Mouse (Mus musculus) inflammation-experienced regulatory T-cells (primary cell): ENCODE results near the gene Sptbn4. TPM values are rescaled to one million over a fixed set of nuclear protein-coding genes. Genes with fewer than 3 reads are reported as not detected.

Experiments used
- polyA plus RNA-seq, 2 experiments: library from polyadenylated mRNA; unstranded; fragments of 100-300 nt; shearing (Covaris generic); gene quantifications; one replicate each; pipeline ENCODE4 v1.2.1; 2017

Gene Sptbn4
- 1 to 10 TPM in 1 of 2 experiments, under 1 TPM in 1; 0.43 to 1.0 TPM for polyA plus RNA-seq

DNA sequence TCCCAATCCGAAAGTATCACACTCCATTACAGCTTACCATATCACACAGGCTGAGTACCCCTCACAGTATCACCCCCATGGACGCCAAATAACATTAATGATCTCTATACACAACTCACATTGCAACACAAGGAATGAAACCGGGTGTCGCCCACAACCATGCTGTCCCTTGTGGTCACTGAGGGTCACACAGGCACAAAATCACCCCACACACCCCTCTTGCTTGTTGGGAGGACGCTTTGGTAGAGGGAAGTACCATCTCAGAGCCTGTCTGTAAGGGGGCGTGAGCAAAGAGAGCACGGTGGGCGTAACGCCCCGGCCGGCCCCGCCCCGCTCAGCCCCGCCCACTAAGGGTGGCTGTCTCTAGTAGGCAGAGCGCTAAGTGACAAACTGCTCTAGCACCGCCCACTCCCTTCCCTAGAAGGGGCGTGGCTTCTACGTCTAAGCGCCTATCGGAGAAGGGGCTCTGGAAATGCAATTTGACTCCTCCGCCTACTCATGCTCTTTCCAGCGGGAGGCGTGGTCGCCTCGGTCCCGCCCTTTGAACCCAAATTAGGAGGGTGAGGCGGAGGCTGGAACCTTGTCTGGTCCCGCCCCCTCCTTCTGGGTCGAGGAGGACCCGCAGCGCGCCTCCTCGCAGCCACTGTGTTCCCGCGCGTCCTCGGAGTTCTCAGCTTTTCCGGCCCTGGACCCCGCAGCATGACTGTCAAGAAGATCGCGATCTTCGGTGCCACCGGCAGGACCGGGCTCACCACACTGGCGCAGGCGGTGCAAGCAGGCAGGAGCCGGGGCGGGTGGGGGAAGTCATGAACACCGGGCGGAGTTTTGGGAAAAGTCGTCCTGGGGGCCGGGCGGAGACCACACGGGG, at the start of gene Sptbn4, which contains the start of gene Blvrb:
TSS of gene Sptbn4 (minus strand) at position 268 of the 868 bp plus-strand sequence.
TSS of gene Blvrb (plus strand) at position 560 of the 868 bp plus-strand sequence.

DNA sequence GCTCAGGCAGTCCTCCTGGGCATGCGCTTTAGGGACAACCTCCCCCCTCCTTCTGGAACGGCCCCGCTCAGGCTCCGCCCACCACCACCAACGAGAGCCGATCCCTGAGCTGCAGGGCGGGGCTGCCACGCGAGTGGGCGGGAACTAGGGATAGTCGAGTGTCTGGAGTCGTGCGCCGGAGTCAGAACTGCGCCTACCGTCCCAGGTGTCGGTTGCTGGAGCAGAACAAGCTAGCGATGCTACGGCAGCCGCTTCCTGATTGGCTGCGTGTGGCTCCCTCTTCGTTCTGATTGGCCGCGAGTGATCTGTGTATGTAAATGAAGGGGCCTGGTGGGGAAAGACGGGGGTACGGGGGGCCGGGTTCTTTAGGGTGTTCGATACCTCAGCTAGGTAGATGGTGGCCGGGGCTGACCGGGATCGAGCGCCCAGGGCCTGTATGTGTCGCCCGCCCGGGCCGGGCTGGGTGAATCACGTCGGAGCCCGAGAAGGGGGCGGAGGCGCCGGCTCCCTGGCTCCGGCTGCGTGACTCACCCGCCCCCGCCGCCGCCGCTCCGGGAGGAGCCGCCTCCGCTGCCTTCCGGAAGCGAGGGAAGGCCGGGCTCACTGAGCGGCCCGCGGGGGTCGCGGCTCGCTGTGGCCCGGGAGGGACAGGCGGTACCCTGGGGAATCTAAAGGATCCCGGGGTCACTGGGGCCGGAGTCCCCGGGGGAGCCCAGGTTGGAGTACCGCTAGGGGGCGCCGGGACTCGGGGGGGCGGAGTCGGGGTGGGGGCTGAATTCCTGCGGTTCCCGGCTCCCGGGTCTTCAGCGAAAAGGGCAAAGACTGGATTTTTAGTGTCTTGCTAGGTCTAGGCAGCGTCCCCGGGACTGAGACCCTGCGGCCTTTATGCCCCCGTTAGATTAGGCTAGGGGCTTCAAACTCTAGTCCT, 39.5 kb upstream of the Sptbn4 start, which contains the start of gene Sertad1:
TSS of gene Sertad1 (plus strand) at position 141 of the 928 bp plus-strand sequence.

DNA sequence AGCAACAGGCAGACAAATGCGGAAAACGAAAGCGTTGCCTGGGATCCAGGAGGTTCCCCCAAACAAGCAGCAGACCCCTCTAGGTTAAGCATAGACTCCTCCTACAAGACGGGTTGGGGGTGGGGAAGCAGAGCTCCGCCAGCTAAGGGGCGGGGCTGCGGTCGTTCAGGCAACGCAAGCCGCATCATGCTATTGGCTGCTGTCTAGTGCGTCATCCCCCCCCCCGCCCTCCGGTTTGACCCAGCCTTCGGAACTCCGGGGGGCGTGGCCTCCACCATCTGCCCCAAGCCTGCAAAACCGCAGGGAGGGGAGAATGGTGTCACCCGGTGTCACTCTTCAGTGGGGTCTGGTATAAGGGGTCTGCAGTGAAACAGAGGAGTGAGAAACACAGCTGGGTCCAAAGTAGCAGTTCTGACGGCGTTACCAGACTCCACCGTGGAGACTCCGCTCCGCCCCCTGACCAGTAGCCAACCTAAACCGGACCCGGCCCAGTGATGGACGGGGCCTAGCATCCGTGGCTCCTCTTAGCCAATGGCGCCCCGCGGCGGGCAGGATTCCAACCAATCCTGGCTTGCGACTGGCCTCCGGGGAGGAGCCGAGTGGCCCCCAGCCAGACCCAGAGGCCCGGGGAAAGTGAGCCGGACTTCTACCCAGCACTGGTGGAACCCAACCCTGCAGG, 25.8 kb upstream of the Sptbn4 start, which contains the start of gene Sertad3:
TSS of gene Sertad3 (plus strand) at position 613 of the 679 bp plus-strand sequence.

DNA sequence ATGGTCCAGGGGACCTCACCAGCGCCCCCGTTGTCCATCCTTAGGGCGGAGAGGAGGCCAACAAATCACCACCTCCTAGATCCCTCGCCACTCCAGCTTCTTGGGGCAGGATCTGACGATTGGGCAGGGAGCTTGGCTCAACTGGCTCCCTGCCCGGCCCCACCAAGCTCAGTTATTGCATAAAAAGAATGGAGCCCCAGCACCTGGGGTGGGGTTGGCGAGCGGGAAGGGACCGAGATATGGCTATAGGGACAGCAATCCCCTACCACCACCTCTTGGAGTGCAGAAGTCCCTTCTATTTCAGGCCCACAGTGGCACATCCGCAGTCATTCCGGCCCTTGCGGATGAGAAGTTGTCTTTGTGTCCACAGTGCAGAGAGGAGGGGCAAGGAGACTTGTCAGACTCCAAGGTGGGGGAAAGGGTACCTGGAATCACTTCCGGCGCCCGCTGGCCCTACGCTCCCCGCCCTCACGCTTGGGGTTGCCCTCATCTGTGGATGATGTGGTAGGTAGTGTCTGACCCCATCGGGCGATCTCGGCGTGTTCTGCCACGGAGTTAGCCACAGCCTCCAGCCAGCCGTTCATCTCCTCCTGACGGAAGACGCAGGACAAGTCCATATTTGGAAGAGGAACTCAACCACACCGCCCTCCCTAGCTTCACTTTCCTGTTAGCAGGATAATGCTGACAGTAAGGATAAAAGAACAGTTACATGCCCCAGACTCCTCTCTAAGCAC, 90.5 kb downstream of the Sptbn4 start, which contains the start of gene Gm20479:
TSS of gene Gm20479 (minus strand) at position 559 of the 734 bp plus-strand sequence.

DNA sequence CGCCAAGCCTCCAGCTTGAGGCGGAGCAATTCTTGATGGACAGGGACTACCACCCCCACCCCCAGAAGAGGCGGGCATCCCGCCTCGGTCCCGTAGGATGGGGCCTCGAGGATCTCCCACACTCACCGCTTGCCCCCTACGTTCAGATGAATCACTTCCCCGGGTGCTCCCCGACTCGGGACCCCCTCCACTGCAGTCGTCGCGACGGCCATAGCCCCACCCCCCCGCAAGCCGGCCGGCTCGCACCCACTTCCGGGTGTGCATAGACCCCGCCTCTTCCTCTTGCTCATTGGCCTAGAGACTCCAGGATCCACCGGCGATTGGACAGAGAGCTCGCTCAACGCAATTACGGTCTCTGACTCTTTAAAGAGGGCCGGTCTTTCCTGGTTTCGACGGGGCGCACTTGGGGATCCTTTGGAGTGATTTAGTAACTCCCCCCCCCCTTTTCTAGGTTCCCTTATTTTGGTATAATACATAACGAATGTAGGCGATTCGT, 91.7 kb downstream of the Sptbn4 start, which contains the start of gene Shkbp1:
TSS of gene Shkbp1 (minus strand) at position 275 of the 496 bp plus-strand sequence.

DNA sequence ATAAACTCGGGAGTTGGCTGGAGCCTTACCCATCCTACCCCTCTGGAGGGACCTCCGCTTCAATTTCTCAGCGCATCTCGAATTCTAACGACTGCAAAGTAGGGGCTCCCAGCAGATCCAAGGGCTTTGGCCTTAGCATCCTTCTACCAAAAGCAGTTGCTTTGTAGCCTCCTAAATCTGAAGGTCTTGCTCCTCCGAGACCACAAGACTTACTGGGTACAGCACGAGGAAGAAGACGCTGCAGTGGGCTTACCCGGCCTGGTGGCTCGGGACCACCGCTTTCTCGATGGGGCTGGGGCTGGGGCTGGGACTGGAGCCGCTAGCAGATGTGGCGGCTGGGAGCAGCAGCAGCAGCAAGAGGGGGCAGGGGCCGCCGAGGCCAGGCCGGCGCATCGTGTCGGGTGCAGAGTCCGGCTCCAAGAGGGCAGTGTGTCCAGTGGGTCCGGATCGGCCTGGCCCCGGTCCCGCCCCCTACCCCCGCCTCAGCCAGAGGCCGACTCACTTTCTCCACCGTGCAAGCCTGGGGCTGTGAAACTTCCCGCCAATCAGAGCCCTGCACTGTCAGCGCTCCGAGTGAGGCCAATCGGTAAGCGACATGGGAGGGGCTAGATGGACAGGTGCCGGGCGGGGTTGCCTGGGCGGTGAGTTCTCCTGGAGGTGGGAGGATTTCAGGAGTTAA, 110.2 kb downstream of the Sptbn4 start, which contains the start of gene Ltbp4:
TSS of gene Ltbp4 (minus strand) at position 518 of the 679 bp plus-strand sequence.

Other genes starting within 250 kb of the Sptbn4 start
- 10 to 100 TPM in 1 of 2 experiments, 1 to 10 TPM in 1; 9.9 to 14.2 TPM for gene Itpkc, start 219.0 kb downstream of the Sptbn4 start, polyA plus RNA-seq
- gene Coq8b, start 214.7 kb downstream of the Sptbn4 start, polyA plus RNA-seq: 10 to 100 TPM; 17.0 to 21.4 TPM
- 1 to 10 TPM; 1.7 to 1.9 TPM for gene Numbl, start 189.3 kb downstream of the Sptbn4 start, polyA plus RNA-seq
- gene Ltbp4, start 110.0 kb downstream of the Sptbn4 start, polyA plus RNA-seq: 1 to 10 TPM; 2.1 to 2.9 TPM
- gene Shkbp1, start 91.7 kb downstream of the Sptbn4 start, polyA plus RNA-seq: 10 to 100 TPM; 86.4 to 88.1 TPM
- 1 to 10 TPM in 1 of 2 experiments, not detected in 1; 1.6 TPM for gene Gm20479, start 90.3 kb downstream of the Sptbn4 start, polyA plus RNA-seq
- 10 to 100 TPM; 11.2 to 19.1 TPM for gene Blvrb, start 292 bp upstream of the Sptbn4 start, polyA plus RNA-seq
- 10 to 100 TPM; 40.0 to 41.1 TPM for gene Sertad3, start 26.1 kb upstream of the Sptbn4 start, polyA plus RNA-seq
- 10 to 100 TPM; 52.4 to 79.0 TPM for gene Sertad1, start 39.2 kb upstream of the Sptbn4 start, polyA plus RNA-seq
- 1 to 10 TPM in 1 of 2 experiments, under 1 TPM in 1; 0.34 to 2.8 TPM for gene Prx, start 51.6 kb upstream of the Sptbn4 start, polyA plus RNA-seq
- gene Hipk4, start 75.6 kb upstream of the Sptbn4 start, polyA plus RNA-seq: under 1 TPM; 0.28 to 0.34 TPM
- gene Pld3, start 105.5 kb upstream of the Sptbn4 start, polyA plus RNA-seq: 100 to 1,000 TPM; 159 to 211 TPM
- 10 to 100 TPM; 20.4 to 28.8 TPM for gene 2310022A10Rik, start 105.5 kb upstream of the Sptbn4 start, polyA plus RNA-seq
- gene Akt2, start 143.9 kb upstream of the Sptbn4 start, polyA plus RNA-seq: 10 to 100 TPM; 74.8 to 82.4 TPM
- gene Ttc9b, start 206.2 kb upstream of the Sptbn4 start, polyA plus RNA-seq: under 1 TPM in 1 of 2 experiments, not detected in 1; 0.53 TPM
- gene Map3k10, start 226.9 kb upstream of the Sptbn4 start, polyA plus RNA-seq: 10 to 100 TPM; 15.6 to 22.0 TPM
- 1 to 10 TPM; 4.7 to 6.7 TPM for gene Zfp607b, start 241.7 kb upstream of the Sptbn4 start, polyA plus RNA-seq